Mouse (Mus musculus): ENCODE measurements around the gene Dedd2. TPM values are rescaled to one million over a fixed set of nuclear protein-coding genes. Genes with fewer than 3 reads are reported as not detected.
A peak's percentile ranks its signal among the peaks of the same experiment; 100 is the strongest.

The Dedd2 gene
- total and polyA plus RNA-seq, 2 experiments from 2014 or later: 9.5 to 33.8 TPM

DNA sequence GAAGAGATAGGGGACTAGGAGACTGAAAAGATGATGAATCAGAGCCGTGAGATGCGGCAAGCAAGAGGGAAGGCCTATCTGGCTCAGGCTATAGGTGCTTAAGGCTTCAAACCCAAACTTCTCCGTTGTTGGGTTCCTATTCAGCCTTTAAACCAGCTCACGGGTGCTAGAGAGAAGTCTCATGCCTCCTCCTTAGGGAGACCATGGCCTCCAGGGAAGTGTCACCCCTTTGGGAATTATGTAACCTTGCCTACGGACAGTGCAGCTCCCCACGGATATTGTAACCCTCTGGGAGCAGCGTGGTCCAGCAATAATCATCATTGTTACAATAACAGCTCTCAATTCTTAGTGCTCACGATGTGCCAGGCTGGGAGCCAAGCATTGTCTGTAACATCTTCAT lies 31.4 kb upstream of the Dedd2 start:
- Histone ChIP-seq H3K27ac (ENCODE audit: low read depth) (peak overlapping the region; percentile 97), H3K36me3 (replicated peaks; ENCODE audit: control insufficient read depth, insufficient read depth, low read length) (no peaks in the 10 kb centered on the region), H3K27me3 (ENCODE audit: control insufficient read depth, insufficient read depth, low read length) (no peaks in the 10 kb centered on the region), H3K9me3 (replicated peaks; ENCODE audit: control insufficient read depth, low read length) (no peaks in the 10 kb centered on the region), H3K9ac (replicated peaks; ENCODE audit: low read depth, low read length) (peak overlapping the region; percentile 51), H3K4me2 (ENCODE audit: low read depth, low read length) (peak overlapping the region; percentile 90), H3K4me1 (ENCODE audit: control insufficient read depth, insufficient read depth) (peaks cover 17% of the 10 kb centered on the region), H3K4me3 (ENCODE audit: low read depth, low read length) (peak overlapping the region; percentile 89)
- 19% methylated on average over 8 of the region's 8 CpGs for WGBS
- no peak for DNase-seq (ENCODE audit: low spot score)
- no peak for TF ChIP-seq CTCF (IDR thresholded peaks at IDR 0.05; ENCODE audit: low read depth)
- TF ChIP-seq EP300 (IDR thresholded peaks at IDR 0.05; ENCODE audit: low read depth): no peak
- no peak for ATAC-seq (ENCODE audit: insufficient read depth, low read depth)

DNA sequence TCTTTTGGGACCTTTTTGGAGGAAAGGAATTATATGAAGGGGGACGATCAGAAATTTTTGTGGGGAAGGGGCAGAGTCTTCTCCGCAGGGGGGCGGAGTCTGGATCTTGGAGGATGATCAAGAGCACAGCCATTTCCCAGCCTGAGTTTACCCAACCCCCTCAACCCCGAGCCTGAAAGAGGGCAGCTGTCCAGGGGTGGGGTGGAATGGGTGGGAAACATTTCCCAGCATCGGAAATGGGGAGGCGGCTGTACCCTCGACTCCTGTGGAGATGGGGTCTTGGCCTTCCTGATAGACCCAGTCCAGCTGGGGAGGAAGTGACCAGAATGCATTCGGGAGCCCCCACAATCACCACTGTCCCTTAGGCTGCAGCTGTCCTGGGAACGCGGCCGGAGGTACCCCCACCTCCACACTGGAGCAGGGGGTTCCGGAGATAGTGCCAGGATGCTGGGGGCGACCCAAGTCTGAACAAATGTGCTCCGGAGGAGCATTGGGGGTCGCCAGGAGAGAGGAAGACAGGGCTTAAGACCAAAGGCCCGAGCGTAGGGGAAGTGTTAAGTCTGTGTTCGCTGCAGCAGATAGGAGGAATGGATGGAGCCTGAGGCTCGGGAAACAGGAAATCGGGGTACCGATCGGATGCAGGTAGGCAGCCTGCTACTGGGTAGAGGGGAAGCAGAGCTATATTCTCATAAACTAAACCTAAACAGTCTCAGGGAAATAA lies 30.8 kb upstream of the Dedd2 start:
- H3K27ac ChIP-seq (ENCODE audit: low read depth): peak overlapping the region; percentile 97
- 2% methylated on average over 22 of the region's 22 CpGs for WGBS
- no peak for TF ChIP-seq CTCF (IDR thresholded peaks at IDR 0.05; ENCODE audit: low read depth)
- TF ChIP-seq EP300 (IDR thresholded peaks at IDR 0.05; ENCODE audit: low read depth): peak; percentile 43; the same call in 1 of the 2 replicates

DNA sequence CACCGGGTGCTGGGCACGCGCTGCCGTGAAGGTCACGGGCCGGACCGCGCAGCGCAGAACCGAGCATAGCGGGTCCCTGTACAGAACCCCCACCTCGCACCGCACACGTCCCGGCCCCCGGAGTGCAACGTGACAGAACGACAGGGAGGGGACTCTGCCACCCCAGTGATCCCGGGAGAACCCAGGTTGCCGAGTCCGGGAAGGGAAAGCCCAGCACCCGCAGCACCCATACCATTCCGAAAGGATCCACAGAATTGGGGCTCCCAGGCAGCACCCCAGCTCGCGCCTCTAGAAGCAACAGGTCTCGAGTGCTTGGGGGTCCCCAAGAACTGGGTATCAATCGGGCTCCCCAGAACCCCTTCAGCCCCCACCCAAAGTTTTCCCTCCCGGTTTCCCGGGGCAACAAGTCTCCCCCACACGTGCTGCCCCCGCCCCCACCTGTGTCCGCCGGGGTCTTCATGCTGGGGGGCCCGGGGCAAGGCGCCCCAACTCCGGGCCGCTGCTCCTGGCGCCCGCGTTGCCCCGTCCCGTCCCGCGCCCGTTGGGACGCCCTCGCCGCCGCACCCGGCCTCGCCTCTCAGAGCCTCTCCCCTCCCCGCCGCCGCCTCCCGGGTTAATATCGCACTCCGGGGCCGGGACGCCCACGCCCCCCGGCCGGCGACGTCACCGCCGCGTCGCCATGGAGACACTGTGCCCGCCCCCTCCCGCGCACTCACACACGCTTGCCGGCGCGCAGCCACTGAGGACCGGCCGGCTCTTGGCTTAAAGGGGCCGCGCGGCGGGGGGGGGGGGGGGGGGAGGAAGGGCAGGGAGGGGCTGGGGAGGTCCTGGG lies 29.9 kb upstream of the Dedd2 start, which contains the start of gene Erf:
TSS of gene Erf (minus strand) at position 621 of the 832 bp plus-strand sequence.
- no peak for TF ChIP-seq EP300 (IDR thresholded peaks at IDR 0.05; ENCODE audit: low read depth)
- ATAC-seq (ENCODE audit: insufficient read depth, low read depth) (peak; percentile 84), DNase-seq (ENCODE audit: low spot score) (peak; percentile 90)
- H3K4me1 ChIP-seq (ENCODE audit: control insufficient read depth, insufficient read depth): peaks cover 32% of the 10 kb centered on the region
- no peaks in the 10 kb centered on the region for H3K27me3 ChIP-seq (ENCODE audit: control insufficient read depth, insufficient read depth, low read length)
- H3K4me2 ChIP-seq (ENCODE audit: low read depth, low read length): peak within 1 kb of the TSS; percentile 90
- peak within 1 kb of the TSS; percentile 89 for H3K4me3 ChIP-seq (ENCODE audit: low read depth, low read length)
- H3K9ac ChIP-seq (replicated peaks; ENCODE audit: low read depth, low read length): peak within 1 kb of the TSS; percentile 90
- no peaks in the 10 kb centered on the region for H3K9me3 ChIP-seq (replicated peaks; ENCODE audit: control insufficient read depth, low read length)
- H3K27ac ChIP-seq (ENCODE audit: low read depth): peak within 1 kb of the TSS; percentile 97
- WGBS: under 1% methylated on average over 68 of the region's 81 CpGs
- H3K36me3 ChIP-seq (replicated peaks; ENCODE audit: control insufficient read depth, insufficient read depth, low read length): peaks cover 6% of the 10 kb centered on the region

More for the DNA sequence above, 30.8 kb upstream of the Dedd2 start:
- ATAC-seq (ENCODE audit: insufficient read depth, low read depth) (peak; percentile 22), DNase-seq (ENCODE audit: low spot score) (peak; percentile 79)
- peak overlapping the region; percentile 90 for H3K4me2 ChIP-seq (ENCODE audit: low read depth, low read length)
- peak overlapping the region; percentile 51 for H3K9ac ChIP-seq (replicated peaks; ENCODE audit: low read depth, low read length)
- H3K36me3 ChIP-seq (replicated peaks; ENCODE audit: control insufficient read depth, insufficient read depth, low read length): no peaks in the 10 kb centered on the region
- peaks cover 23% of the 10 kb centered on the region for H3K4me1 ChIP-seq (ENCODE audit: control insufficient read depth, insufficient read depth)
- H3K9me3 ChIP-seq (replicated peaks; ENCODE audit: control insufficient read depth, low read length): no peaks in the 10 kb centered on the region
- H3K4me3 ChIP-seq (ENCODE audit: low read depth, low read length): peak overlapping the region; percentile 89
- no peaks in the 10 kb centered on the region for H3K27me3 ChIP-seq (ENCODE audit: control insufficient read depth, insufficient read depth, low read length)

DNA sequence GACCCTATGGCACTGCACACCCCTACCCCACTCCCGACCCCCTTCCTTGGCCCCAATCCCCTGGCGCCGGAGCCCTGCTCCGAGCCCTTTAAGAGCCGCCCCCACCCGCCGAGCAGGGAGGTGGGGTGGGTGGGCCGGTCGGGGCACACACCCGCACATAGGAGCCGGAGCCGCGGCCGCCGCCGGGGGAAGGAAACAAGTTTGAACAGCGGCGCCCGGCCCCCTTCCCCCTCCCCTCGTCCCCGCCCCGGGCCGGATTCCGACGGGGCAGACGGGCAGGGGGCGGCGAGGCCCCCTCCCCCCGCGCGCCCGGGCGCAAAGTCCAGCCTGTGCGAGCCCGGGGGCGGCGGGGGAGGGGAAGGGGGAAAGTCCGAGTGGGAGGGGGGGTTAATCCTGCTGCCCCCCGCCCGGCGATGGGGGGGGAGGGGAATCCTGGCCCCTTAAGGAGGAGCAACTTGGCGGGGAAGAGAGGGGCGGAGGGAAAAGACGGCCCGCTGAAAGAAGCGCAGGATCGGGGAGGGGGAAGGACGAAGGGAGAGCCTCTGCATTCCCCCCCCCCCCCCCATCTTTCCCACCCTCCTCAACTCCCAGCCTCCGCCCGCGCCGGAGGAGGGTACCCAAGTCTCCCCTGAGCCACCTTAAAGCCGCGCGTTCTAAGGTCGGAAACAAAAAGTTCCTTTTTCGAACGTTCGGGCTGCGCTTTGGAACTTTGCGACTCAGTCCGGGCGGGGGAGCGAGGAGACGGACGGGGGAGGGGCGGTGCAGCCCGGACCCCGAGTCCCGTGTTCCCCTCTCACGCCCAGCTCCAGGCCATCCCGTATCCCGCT lies 29.1 kb upstream of the Dedd2 start:
- Histone ChIP-seq H3K9ac (replicated peaks; ENCODE audit: low read depth, low read length) (peak overlapping the region; percentile 90), H3K4me1 (ENCODE audit: control insufficient read depth, insufficient read depth) (peaks cover 33% of the 10 kb centered on the region), H3K4me3 (ENCODE audit: low read depth, low read length) (peak overlapping the region; percentile 89), H3K36me3 (replicated peaks; ENCODE audit: control insufficient read depth, insufficient read depth, low read length) (peaks cover 15% of the 10 kb centered on the region), H3K4me2 (ENCODE audit: low read depth, low read length) (peak overlapping the region; percentile 90), H3K9me3 (replicated peaks; ENCODE audit: control insufficient read depth, low read length) (no peaks in the 10 kb centered on the region), H3K27me3 (ENCODE audit: control insufficient read depth, insufficient read depth, low read length) (no peaks in the 10 kb centered on the region), H3K27ac (ENCODE audit: low read depth) (peak overlapping the region; percentile 97)
- TF ChIP-seq EP300 (IDR thresholded peaks at IDR 0.05; ENCODE audit: low read depth): 0 out of 2 replicates have a peak, but pooled peaks have one; percentile 15
- TF ChIP-seq CTCF (IDR thresholded peaks at IDR 0.05; ENCODE audit: low read depth): no peak
- ATAC-seq (ENCODE audit: insufficient read depth, low read depth) (peak; percentile 52), DNase-seq (ENCODE audit: low spot score) (peak; percentile 77)
- WGBS: 1% methylated on average over 50 of the region's 73 CpGs

DNA sequence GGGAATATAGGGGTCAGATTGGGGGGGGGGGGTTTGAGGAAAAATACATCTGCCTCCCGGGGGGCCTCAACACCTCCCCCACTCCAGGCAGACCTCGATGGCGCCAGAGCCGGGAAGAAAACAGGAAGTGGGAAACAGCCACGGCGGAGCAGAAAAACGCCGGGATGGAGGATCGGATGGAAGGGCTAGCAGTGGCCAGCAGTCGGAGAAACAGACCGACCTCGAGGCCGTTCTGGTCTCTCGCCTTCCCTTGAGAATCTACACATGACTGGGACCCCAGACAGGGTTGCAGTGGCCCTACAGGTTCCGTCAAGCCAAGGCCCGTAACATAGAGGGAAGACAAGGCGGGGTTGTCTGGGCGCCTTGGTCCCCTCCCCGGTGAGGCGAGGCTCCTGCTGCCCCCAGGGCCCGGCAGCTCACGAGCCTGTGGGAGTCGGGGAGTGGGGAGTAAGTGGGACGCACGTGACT lies 28.5 kb upstream of the Dedd2 start:
- Histone ChIP-seq H3K9me3 (replicated peaks; ENCODE audit: control insufficient read depth, low read length) (no peaks in the 10 kb centered on the region), H3K4me2 (ENCODE audit: low read depth, low read length) (peak overlapping the region; percentile 90), H3K27ac (ENCODE audit: low read depth) (peak overlapping the region; percentile 97), H3K4me1 (ENCODE audit: control insufficient read depth, insufficient read depth) (peaks cover 33% of the 10 kb centered on the region), H3K27me3 (ENCODE audit: control insufficient read depth, insufficient read depth, low read length) (no peaks in the 10 kb centered on the region), H3K4me3 (ENCODE audit: low read depth, low read length) (peak overlapping the region; percentile 89), H3K36me3 (replicated peaks; ENCODE audit: control insufficient read depth, insufficient read depth, low read length) (peaks cover 20% of the 10 kb centered on the region), H3K9ac (replicated peaks; ENCODE audit: low read depth, low read length) (peak overlapping the region; percentile 90)
- DNase-seq (ENCODE audit: low spot score) (peak; percentile 44), ATAC-seq (ENCODE audit: insufficient read depth, low read depth) (peak; percentile 1; the same call in 1 of the 2 replicates)
- under 1% methylated on average over 24 of the region's 25 CpGs for WGBS
- TF ChIP-seq EP300 (IDR thresholded peaks at IDR 0.05; ENCODE audit: low read depth): no peak
- no peak for TF ChIP-seq CTCF (IDR thresholded peaks at IDR 0.05; ENCODE audit: low read depth)
